Mouse (Mus musculus): ENCODE data around the gene Arnt2.

- TF ChIP-seq CTCF (IDR thresholded peaks at IDR 0.05; ENCODE audit: insufficient read depth, low read depth, low read length) (no peak), POLR2A (IDR thresholded peaks at IDR 0.05; ENCODE audit: insufficient read depth, low read depth, low read length) (no peak)
Measured at GRCm38 (mm10) chr7:84256661-84257060, 153.3 kb downstream of the Arnt2 start.

Measured in olfactory bulb, adult 2 months (tissue).